Mouse (Mus musculus) CH12.LX (cell line): ENCODE measurements around the gene 4930523C07Rik.

Experiments used
- CHD2 ChIP-seq: IDR thresholded peaks from 2 replicates; pipeline ENCODE4 v1.6.1; 2011; ENCODE audit warnings: low read length, improper control_type of control experiment
- CTCF ChIP-seq, 2 experiments: IDR thresholded peaks in 1 of 2; conservative IDR thresholded peaks in 1 of 2; 2 replicates each; pipeline ENCODE4 v1.5.1; 2011 to 2012; ENCODE audit warnings: low read depth in 2 of 2, low read length in 2 of 2, improper control_type of control experiment in 1 of 2, inconsistent platforms in 1 of 2, mild to moderate bottlenecking in 1 of 2, moderate library complexity in 1 of 2
- MXI1 ChIP-seq: IDR thresholded peaks from 2 replicates; pipeline ENCODE4 v1.6.1; 2011; ENCODE audit warnings: mild to moderate bottlenecking, low read depth, low read length, improper control_type of control experiment

DNA sequence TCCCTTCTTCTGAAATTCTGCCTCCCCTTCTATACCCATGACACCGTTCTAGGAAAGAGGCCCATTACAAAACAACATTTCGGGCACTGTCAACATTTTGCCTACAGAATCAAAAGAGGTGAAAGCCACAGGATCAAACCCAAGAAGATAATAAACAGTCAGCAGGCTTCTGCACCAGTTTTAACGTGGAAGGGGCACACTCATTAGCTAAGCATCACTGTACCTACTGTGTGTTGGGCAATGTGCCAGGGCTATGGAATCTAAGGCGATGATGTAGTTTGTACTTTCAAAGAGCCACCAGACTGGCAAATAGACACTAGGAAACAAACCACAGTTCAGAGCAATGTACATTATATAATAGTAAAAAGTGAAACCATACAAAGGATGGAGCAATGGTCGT is 1.8 kb downstream of the 4930523C07Rik start:
- TF ChIP-seq CTCF (conservative IDR thresholded peaks at IDR 0.05 in 1 of 2, IDR thresholded peaks at IDR 0.05 in 1 of 2; ENCODE audit: low read depth in 2 of 2, low read length in 2 of 2) (no peak), CHD2 (no peak), MXI1 (no peak)
